Mouse (Mus musculus) ES-E14 (cell line): ENCODE results near the gene Prps1. TPM values are rescaled to one million over a fixed set of nuclear protein-coding genes. Genes with fewer than 3 reads are reported as not detected.

Source experiments
- DNase-seq: peaks from one replicate; pipeline ENCODE4 v3.0.0-alpha.2; 2013; ENCODE audit warnings: low read depth, low spot score
- H3K27ac ChIP-seq: 2 replicates; pipeline ENCODE4 v1.5.1; 2012; ENCODE audit warnings: low read depth, mild to moderate bottlenecking, low read length, moderate library complexity, mixed read lengths; ENCODE audit not compliant: poor library complexity, insufficient read depth, severe bottlenecking
- H3K36me3 ChIP-seq: 2 replicates; pipeline ENCODE4 v1.6.1; 2012; ENCODE audit warnings: mild to moderate bottlenecking, low read length, moderate library complexity, mixed read lengths; ENCODE audit not compliant: control insufficient read depth, poor library complexity, insufficient read depth, severe bottlenecking
- H3K4me1 ChIP-seq, 2 experiments: fragments of 150-350 bp in 1 of 2; sonication (generic) in 1 of 2; 2 replicates each; pipeline ENCODE4 v1.6.1; 2012; ENCODE audit warnings: low read length in 2 of 2, mild to moderate bottlenecking in 1 of 2, mixed read lengths in 1 of 2; ENCODE audit not compliant: control insufficient read depth in 2 of 2, insufficient read depth in 2 of 2, poor library complexity in 1 of 2
- H3K4me3 ChIP-seq, 2 experiments: fragments of 150-350 bp in 1 of 2; sonication (generic) in 1 of 2; 2 replicates each; pipeline ENCODE4 v1.5.1; 2012; ENCODE audit warnings: low read length in 2 of 2, low read depth in 1 of 2, mild to moderate bottlenecking in 1 of 2, mixed read lengths in 1 of 2; ENCODE audit not compliant: insufficient read depth in 1 of 2, poor library complexity in 1 of 2, severe bottlenecking in 1 of 2
- H3K9ac ChIP-seq: 2 replicates; pipeline ENCODE4 v1.6.1; 2012; ENCODE audit warnings: low read depth, mild to moderate bottlenecking, low read length, mixed read lengths; ENCODE audit not compliant: poor library complexity, insufficient read depth, severe bottlenecking
- H3K9me3 ChIP-seq: fragments of 150-350 bp; sonication (generic); 2 replicates; pipeline ENCODE4 v1.6.1; 2012; ENCODE audit warnings: low read depth, mild to moderate bottlenecking, low read length; ENCODE audit not compliant: control insufficient read depth, insufficient read depth
- CHD2 ChIP-seq: IDR thresholded peaks from 2 replicates; pipeline ENCODE4 v1.6.1; 2014; ENCODE audit warnings: mild to moderate bottlenecking, low read depth, low read length, inconsistent platforms
- HCFC1 ChIP-seq: IDR thresholded peaks from 2 replicates; pipeline ENCODE4 v1.6.1; 2012; ENCODE audit warnings: low read length, inconsistent platforms, borderline replicate concordance; ENCODE audit not compliant: insufficient read depth
- MAFK ChIP-seq: IDR thresholded peaks from 2 replicates; pipeline ENCODE4 v1.6.1; 2014; ENCODE audit warnings: mild to moderate bottlenecking, low read depth, low read length, inconsistent platforms; ENCODE audit not compliant: insufficient read depth
- ZC3H11A ChIP-seq: IDR thresholded peaks from 2 replicates; pipeline ENCODE4 v1.6.1; 2012; ENCODE audit warnings: low read depth, mild to moderate bottlenecking, inconsistent platforms, low read length, borderline replicate concordance
- ZNF384 ChIP-seq: IDR thresholded peaks from 2 replicates; pipeline ENCODE4 v1.6.1; 2012; ENCODE audit warnings: low read depth, low read length, inconsistent platforms
- in situ Hi-C, 2 experiments: fragments of 600-800 bp; cut with MboI; formaldehyde crosslinking; loops; one replicate each; pipeline ENCODE4 v1.15.1; 2025; ENCODE audit warnings: low sequenced_read_pairs in 2 of 2, inconsistent platforms in 1 of 2; ENCODE audit not compliant: unreplicated experiment in 2 of 2
- total RNA-seq: library from RNA; depleted of rRNA; stranded (reverse); fragments of 300-350 nt; gene quantifications from 2 replicates; pipeline ENCODE4 v1.2.3, GENCODE M21; 2012

Gene Prps1
- total RNA-seq, 1 experiment: 67.2 TPM

DNA sequence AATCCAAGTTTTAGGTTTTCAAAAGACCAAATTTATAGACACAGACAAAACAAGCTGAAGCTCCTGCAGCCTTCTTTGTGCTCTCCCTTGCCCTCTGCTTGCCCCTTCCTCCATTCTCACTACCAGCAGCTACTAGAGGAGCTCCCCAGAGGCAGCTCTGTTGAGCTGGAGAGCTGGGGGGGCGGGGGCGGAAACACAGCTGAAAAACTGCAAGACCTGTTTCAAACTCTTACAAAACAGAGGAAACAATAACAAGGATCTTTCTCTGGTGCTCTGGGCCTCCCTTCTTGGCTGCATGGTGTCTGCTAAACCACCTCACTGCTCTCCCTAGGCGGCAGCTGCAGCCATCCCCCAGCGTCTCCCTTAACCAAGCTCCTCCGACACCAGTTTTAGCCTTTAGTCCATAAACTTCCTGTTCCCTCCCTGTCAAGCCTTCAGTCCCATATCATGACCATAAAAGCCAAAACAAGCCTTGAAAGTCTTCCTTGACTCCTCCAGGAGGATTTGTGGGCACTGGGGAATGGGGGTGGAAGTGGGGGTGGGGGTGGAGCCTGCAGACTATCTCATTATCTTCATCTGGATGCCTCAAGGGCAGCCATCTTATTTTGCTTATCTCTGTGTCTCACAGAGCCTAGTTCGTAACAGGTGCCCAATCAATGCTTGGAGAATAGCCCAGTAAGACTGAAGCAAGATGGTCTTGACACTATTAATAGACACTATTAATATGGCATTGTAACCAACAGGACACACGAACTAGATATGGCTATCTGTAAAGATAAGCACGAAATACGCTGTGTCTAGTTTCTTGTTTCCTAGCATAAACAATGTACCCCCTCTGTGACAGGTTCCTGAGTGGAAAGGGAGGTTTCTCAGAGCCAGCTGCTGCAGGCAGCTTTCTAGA is 45.2 kb downstream of the Prps1 start:
- Histone ChIP-seq H3K9me3 (no peaks in the 10 kb centered on the region), H3K27ac (no peak overlapping the region), H3K4me1 (peaks cover 0 to 5% of the 10 kb centered on the region in 2 experiments; a peak in 1 of 4 replicates), H3K4me3 (no peak overlapping the region), H3K9ac (peak overlapping the region; percentile 25; the same call in 1 of the 2 replicates), H3K36me3 (no peaks in the 10 kb centered on the region)
- TF ChIP-seq ZC3H11A (no peak), HCFC1 (no peak), MAFK (no peak), CHD2 (no peak), ZNF384 (no peak)
- DNase-seq: no peak
- in situ Hi-C loops: no loop called here

DNA sequence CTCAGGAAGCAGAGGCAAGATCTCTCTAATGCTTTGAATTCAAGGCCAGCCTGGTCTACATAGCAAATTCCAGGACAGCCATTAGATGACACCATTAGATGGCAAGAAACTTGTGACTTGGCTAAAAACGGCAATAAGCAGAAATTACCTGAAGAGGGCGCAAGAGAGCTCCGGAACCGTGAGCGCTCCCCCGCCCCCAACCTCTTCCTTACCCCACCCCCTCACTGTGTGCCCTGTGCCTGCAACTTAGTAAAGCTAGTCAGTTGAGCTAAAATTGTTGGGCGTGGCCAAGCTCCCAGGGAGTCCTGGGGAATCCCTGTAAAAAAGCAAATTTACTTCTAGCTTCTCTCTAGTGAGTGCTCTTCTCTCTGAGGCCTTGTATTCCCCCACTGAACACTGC is 47.5 kb downstream of the Prps1 start:
- Histone ChIP-seq H3K9me3 (no peaks in the 10 kb centered on the region), H3K4me3 (no peak overlapping the region), H3K36me3 (no peaks in the 10 kb centered on the region), H3K27ac (no peak overlapping the region), H3K9ac (no peak overlapping the region), H3K4me1 (peaks cover 0 to 5% of the 10 kb centered on the region in 2 experiments; a peak in 1 of 4 replicates)
- TF ChIP-seq MAFK (0 out of 2 replicates have a peak, but pooled peaks have one; percentile 36), ZC3H11A (no peak)
- in situ Hi-C loops: no loop called here
- no peak for DNase-seq

DNA sequence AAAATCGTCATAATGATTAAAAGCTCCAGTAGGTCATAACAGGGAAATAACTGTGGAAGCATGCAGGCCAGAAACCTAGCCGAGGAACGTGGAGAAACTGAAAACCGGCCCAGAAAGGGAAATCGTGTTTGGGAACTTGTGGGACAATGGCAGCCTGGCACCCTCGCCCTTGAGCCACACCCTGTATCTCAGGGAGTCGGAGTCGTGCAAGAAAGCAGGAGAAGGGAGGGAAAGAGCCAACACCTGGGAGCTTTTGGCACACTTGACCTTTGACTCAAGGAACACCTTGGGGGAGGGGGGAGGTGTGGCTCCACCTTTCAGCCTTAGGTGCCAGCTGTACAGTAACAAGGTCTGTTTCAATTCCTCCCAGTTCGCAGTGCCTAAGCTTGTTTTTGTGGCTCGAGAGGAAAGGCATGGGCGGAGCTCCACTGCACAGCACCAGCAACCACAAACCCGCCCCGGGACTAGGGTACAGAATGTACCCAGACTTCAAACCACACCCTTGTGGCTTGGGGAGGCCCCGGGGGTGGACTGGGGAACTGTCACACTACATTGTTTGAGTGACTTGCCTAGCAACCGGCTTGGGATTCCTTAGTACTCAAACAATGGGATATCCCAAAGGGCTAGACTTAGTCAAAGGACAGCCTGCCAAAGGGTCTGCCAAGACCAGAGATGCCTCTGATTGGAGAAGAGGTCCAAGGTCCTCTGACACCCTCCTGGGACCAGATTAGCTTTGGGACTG is 49.3 kb downstream of the Prps1 start:
- no peak for DNase-seq
- no peaks in the 10 kb centered on the region for H3K9me3 ChIP-seq
- no peak overlapping the region for H3K27ac ChIP-seq
- H3K9ac ChIP-seq: peak overlapping the region; percentile 12; the same call in 1 of the 2 replicates
- in situ Hi-C loops: no loop called here
- no peak overlapping the region for H3K4me3 ChIP-seq
- TF ChIP-seq MAFK: no peak
- TF ChIP-seq ZNF384: no peak
- TF ChIP-seq HCFC1: no peak
- TF ChIP-seq CHD2: no peak
- TF ChIP-seq ZC3H11A: no peak
- peaks cover 0 to 5% of the 10 kb centered on the region in 2 experiments; a peak in 1 of 4 replicates for H3K4me1 ChIP-seq
- no peaks in the 10 kb centered on the region for H3K36me3 ChIP-seq

DNA sequence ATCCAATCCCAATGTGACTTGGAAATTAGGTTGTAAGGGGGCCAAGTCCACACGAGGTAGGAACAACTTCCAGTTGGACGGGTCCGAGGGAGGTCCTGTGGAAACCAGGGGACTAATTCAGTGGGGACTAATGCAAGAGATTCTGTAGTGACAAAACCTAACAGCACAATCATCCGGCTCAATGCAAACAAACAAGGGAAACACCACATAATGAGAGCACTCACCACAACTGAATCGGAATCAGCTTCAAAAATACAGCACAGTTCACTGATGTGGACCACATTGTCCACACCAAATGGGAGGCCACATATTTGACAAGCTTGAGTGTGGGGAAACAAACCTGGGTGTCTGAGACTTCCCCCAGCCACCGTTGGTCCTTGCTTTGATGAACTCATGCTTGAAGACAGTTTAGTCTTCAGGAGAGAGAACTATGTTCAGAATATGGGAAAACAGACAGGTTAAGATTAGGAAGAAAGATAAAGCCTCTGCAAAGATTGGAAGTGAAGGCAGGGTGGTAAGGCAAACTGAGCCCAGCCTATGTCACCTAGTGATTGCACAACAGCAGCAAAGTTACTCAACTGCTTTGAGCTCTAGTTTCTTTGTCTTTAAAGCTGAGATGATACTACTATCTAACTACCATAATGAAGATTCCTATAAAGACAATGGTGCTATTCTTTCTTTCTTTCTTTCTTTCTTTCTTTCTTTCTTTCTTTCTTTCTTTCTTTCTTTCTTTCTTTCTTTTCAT is 50.2 kb downstream of the Prps1 start:
- Histone ChIP-seq H3K27ac (no peak overlapping the region), H3K4me1 (peaks cover 0 to 5% of the 10 kb centered on the region in 2 experiments; a peak in 1 of 4 replicates), H3K36me3 (no peaks in the 10 kb centered on the region), H3K9me3 (no peaks in the 10 kb centered on the region), H3K4me3 (no peak overlapping the region), H3K9ac (no peak overlapping the region)
- in situ Hi-C loops: no loop called here
- no peak for TF ChIP-seq ZC3H11A
- no peak for TF ChIP-seq CHD2
- no peak for TF ChIP-seq MAFK
- TF ChIP-seq ZNF384: no peak
- TF ChIP-seq HCFC1: no peak
- no peak for DNase-seq
